18 mouse cellular contexts compared by ENCODE assay signal in genomic region chr17:80644567-80644966, GRCm38 (mm10).
A peak's percentile ranks its signal among the peaks of the same experiment; 100 is the strongest.
DNase-seq lines count a peak whose midpoint lies in the region; ATAC-seq and TF ChIP-seq lines count a peak whose summit lies in the region.
"Had no signal": no experiment of that assay in that cellular context is flagged by ENCODE, and none has a peak within 500 bp of the region (broad histone marks: within the 10 kb centered on the region; RNA-seq: fewer than 3 reads in every experiment).

No protein-coding gene starts in this region.

- 55% methylated on average over 13 of the region's 13 CpGs for WGBS in lung, embryonic 15.5 days

- no peak overlapping the region for H3K4me2 ChIP-seq in lung, embryonic 15.5 days
- H3K4me2 ChIP-seq: embryonic facial prominence, embryonic 12.5 days; forebrain, embryonic 15.5 days; heart, embryonic 12.5 days; hindbrain, embryonic 15.5 days had no signal

- peaks cover 23% of the 10 kb centered on the region for H3K4me1 ChIP-seq in lung, embryonic 15.5 days
- H3K4me1 ChIP-seq in E14TG2a.4 (replicated peaks; ENCODE audit: low read depth, low read length) = peaks cover 28% of the 10 kb centered on the region
- H3K4me1 ChIP-seq: forebrain, embryonic 15.5 days; hindbrain, embryonic 15.5 days had no signal

- H3K9ac ChIP-seq in lung, embryonic 15.5 days = no peak overlapping the region
- H3K9ac ChIP-seq: embryonic facial prominence, embryonic 12.5 days; forebrain, embryonic 15.5 days; heart, embryonic 12.5 days; hindbrain, embryonic 15.5 days had no signal

- no peak overlapping the region for H3K4me3 ChIP-seq in lung, embryonic 15.5 days
- 0 out of 2 replicates have a peak overlapping the region, but pooled peaks have one; percentile 13 for H3K4me3 ChIP-seq in E14TG2a.4 (replicated peaks; ENCODE audit: low read length)
- H3K4me3 ChIP-seq: embryonic facial prominence, embryonic 12.5 days; forebrain, embryonic 15.5 days; heart, embryonic 12.5 days; hindbrain, embryonic 15.5 days had no signal

- TF ChIP-seq CTCF in E14TG2a.4 (conservative IDR thresholded peaks at IDR 0.05; ENCODE audit: low read length) = no peak

- no peaks in the 10 kb centered on the region for H3K9me3 ChIP-seq in lung, embryonic 15.5 days
- peaks cover 22% of the 10 kb centered on the region for H3K9me3 ChIP-seq in E14TG2a.4 (ENCODE audit: low read length)
- H3K9me3 ChIP-seq: embryonic facial prominence, embryonic 12.5 days; forebrain, embryonic 15.5 days; heart, embryonic 12.5 days; hindbrain, embryonic 15.5 days had no signal

- H3K36me3 ChIP-seq in lung, embryonic 15.5 days = peaks cover 71% of the 10 kb centered on the region
- H3K36me3 ChIP-seq in E14TG2a.4 (ENCODE audit: insufficient read depth, low read length) = peaks cover 80% of the 10 kb centered on the region

- peak; percentile 17 for DNase-seq in adrenal gland, postnatal 14 days
- DNase-seq in adrenal gland, postnatal 10 days = no peak
- peak; percentile 76 for DNase-seq in heart, adult 11 months
- no peak for DNase-seq in heart, postnatal 25 days (ENCODE audit: low spot score)
- no peak for DNase-seq in lung, postnatal 14 days
- DNase-seq: cerebellum, adult 11-12 months; cerebellum, adult 9-10 months; cerebellum, postnatal 25 days; gastrocnemius, postnatal 14 days; heart, postnatal 36 days had no signal

- intact Hi-C loops in heart, postnatal 25 days (cut with DNase I) = no loop called here

- H3K27ac ChIP-seq in lung, embryonic 15.5 days = peak overlapping the region; percentile 73
- H3K27ac ChIP-seq: embryonic facial prominence, embryonic 12.5 days; forebrain, embryonic 15.5 days; hindbrain, embryonic 15.5 days had no signal

- ATAC-seq in lung, embryonic 15.5 days (ENCODE audit: borderline replicate concordance, extremely low read depth, low FRiP score, low TSS enrichment) = no peak
- ATAC-seq: activated CD4-positive, CD25-positive, alpha-beta regulatory T cell, adult 4 months; forebrain, embryonic 15.5 days; Patski had no signal

- no peaks in the 10 kb centered on the region for H3K27me3 ChIP-seq in lung, embryonic 15.5 days
- no peaks in the 10 kb centered on the region for H3K27me3 ChIP-seq in E14TG2a.4 (ENCODE audit: insufficient read depth, low read length)
- H3K27me3 ChIP-seq: embryonic facial prominence, embryonic 12.5 days; forebrain, embryonic 15.5 days; heart, embryonic 12.5 days; hindbrain, embryonic 15.5 days; Patski had no signal

Comparison
In these comparisons a context has a peak if more than half of its experiments do, and no peak if none do; other contexts are left out.
1. DNase-seq: peak in adrenal gland, postnatal 14 days (single experiment) and heart, adult 11 months (single experiment); none in adrenal gland, postnatal 10 days (single experiment), heart, postnatal 25 days (single experiment) and lung, postnatal 14 days (single experiment).